Mouse (Mus musculus): ENCODE results near the gene Trpm5. TPM values are rescaled to one million over a fixed set of nuclear protein-coding genes. Genes with fewer than 3 reads are reported as not detected.

The Trpm5 gene
- polyA plus RNA-seq, 1 experiment from 2014 or later, result 6.9 TPM

DNA sequence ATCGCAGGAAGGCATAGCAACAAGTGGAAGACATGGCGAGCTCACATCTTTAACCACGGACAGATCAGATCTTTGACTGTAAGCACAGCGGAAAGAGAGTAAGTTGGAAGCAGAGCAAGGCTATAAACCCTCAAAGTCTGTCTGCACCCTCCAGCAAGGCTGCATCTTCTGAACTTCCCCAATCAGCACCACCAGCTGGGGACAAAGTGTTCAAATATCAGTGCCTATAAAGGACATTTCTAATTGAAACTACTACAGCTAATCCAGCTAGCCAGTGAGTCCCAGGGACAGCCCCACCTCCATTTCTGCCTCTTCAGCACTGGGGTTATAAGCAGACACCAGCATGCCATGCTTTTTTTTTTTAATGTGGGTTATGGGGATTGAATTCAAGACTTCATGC is 57.1 kb downstream of the Trpm5 start:
- peaks cover 12% of the 10 kb centered on the region; the same call in 1 of the 2 replicates for H3K4me1 ChIP-seq (ENCODE audit: insufficient read depth, low read length)
- 85% methylated on average over 4 of the region's 4 CpGs for WGBS
- no peak overlapping the region for H3K4me3 ChIP-seq (ENCODE audit: low read length)
- ATAC-seq (ENCODE audit: low FRiP score, low TSS enrichment), result no peak
- H3K9me3 ChIP-seq (ENCODE audit: low read length), result no peaks in the 10 kb centered on the region
- H3K27ac ChIP-seq (ENCODE audit: low read length), result no peak overlapping the region
- H3K4me2 ChIP-seq (replicated peaks; ENCODE audit: low read depth, low read length), result no peak overlapping the region
- no peak overlapping the region for H3K9ac ChIP-seq (replicated peaks; ENCODE audit: low read length)
- H3K27me3 ChIP-seq (ENCODE audit: insufficient read depth, low read length), result no peaks in the 10 kb centered on the region
- H3K36me3 ChIP-seq (ENCODE audit: insufficient read depth, low read length), result no peaks in the 10 kb centered on the region

DNA sequence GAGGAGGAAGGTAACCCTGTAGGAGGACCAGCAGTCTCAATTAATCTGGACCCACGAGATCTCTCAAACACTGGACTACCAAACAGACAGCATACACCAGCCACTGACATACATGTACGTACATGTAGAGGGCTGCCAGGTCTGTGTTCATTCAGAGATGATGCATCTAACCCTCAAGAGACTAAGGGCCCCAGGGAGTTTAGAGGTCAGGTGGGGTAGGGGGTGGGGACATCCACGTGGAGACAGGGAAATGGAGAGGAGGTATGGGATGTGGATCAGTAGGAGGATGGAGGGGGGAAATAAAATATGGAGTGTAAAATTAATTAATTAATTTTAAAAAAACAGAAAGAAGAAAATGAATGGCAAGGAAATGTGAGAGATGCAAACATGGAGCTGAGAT is 57.7 kb downstream of the Trpm5 start:
- H3K27ac ChIP-seq (ENCODE audit: low read length), result no peak overlapping the region
- H3K27me3 ChIP-seq (ENCODE audit: insufficient read depth, low read length), result no peaks in the 10 kb centered on the region
- WGBS, result 81% methylated on average over 3 of the region's 3 CpGs
- no peak for ATAC-seq (ENCODE audit: low FRiP score, low TSS enrichment)
- no peaks in the 10 kb centered on the region for H3K9me3 ChIP-seq (ENCODE audit: low read length)
- H3K4me2 ChIP-seq (replicated peaks; ENCODE audit: low read depth, low read length), result no peak overlapping the region
- H3K36me3 ChIP-seq (ENCODE audit: insufficient read depth, low read length), result no peaks in the 10 kb centered on the region
- no peak overlapping the region for H3K4me3 ChIP-seq (ENCODE audit: low read length)
- H3K9ac ChIP-seq (replicated peaks; ENCODE audit: low read length), result no peak overlapping the region
- peaks cover 8% of the 10 kb centered on the region; the same call in 1 of the 2 replicates for H3K4me1 ChIP-seq (ENCODE audit: insufficient read depth, low read length)

DNA sequence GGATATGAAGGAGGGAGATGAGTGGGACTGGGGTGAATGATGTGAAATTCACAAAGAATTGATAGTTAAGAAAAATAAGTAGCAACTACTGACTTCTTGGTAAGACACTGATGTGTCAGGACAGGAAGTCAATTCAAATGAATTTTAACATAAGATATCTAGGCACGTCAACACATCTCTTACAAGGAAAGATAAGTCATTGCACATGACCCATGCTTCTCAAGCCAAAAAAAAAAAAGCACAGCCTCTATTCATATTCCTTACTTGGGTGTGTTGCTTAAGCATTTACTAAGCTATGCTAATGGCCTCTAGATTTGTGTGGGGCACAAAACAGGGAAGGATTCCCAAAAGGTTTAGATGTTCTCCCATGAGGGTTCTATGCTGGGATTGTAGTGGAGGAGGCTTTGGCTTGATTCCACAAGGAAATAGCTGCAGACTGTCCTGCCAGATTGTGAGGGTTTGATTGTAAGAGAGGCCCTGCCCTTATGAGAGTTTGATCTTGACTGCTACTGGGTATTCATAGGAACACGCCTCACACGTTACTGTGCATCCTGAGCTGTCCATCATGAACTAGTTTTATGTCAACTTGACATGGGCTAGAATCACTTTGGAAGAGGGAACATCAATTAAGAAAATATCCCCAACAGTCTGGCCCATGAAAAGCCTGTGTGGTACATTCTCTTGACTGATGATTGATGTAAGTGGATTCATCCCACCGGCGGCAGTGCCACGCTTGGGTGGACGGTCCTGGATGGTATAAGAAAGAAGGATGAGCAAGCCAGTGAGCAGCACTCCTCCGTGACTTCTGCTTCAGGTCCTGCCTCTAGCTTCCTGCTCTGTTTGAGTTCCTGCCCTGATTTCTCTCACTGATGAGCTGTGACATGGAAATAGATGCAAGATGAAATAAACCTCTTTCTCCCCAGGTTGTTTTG is 59.7 kb downstream of the Trpm5 start:
- no peak for ATAC-seq (ENCODE audit: low FRiP score, low TSS enrichment)

GRCm38 (mm10) chr7:143034112-143034511 is 60.3 kb downstream of the Trpm5 start:
- no peaks in the 10 kb centered on the region for H3K27me3 ChIP-seq (ENCODE audit: insufficient read depth, low read length)
- H3K27ac ChIP-seq (ENCODE audit: low read length), result no peak overlapping the region
- 94% methylated on average over 2 of the region's 2 CpGs for WGBS
- H3K4me1 ChIP-seq (ENCODE audit: insufficient read depth, low read length), result no peaks in the 10 kb centered on the region
- no peaks in the 10 kb centered on the region for H3K36me3 ChIP-seq (ENCODE audit: insufficient read depth, low read length)
- no peak for ATAC-seq (ENCODE audit: low FRiP score, low TSS enrichment)
- H3K9ac ChIP-seq (replicated peaks; ENCODE audit: low read length), result no peak overlapping the region
- H3K4me3 ChIP-seq (ENCODE audit: low read length), result no peak overlapping the region
- no peak overlapping the region for H3K4me2 ChIP-seq (replicated peaks; ENCODE audit: low read depth, low read length)
- no peaks in the 10 kb centered on the region for H3K9me3 ChIP-seq (ENCODE audit: low read length)

More for the DNA sequence above, 59.7 kb downstream of the Trpm5 start:
- H3K36me3 ChIP-seq (ENCODE audit: insufficient read depth, low read length), result no peaks in the 10 kb centered on the region
- H3K27ac ChIP-seq (ENCODE audit: low read length), result no peak overlapping the region
- no peak overlapping the region for H3K4me2 ChIP-seq (replicated peaks; ENCODE audit: low read depth, low read length)
- no peaks in the 10 kb centered on the region for H3K9me3 ChIP-seq (ENCODE audit: low read length)
- WGBS, result 85% methylated on average over 8 of the region's 8 CpGs
- H3K9ac ChIP-seq (replicated peaks; ENCODE audit: low read length), result no peak overlapping the region
- H3K4me3 ChIP-seq (ENCODE audit: low read length), result no peak overlapping the region
- H3K27me3 ChIP-seq (ENCODE audit: insufficient read depth, low read length), result no peaks in the 10 kb centered on the region
- no peaks in the 10 kb centered on the region for H3K4me1 ChIP-seq (ENCODE audit: insufficient read depth, low read length)

DNA sequence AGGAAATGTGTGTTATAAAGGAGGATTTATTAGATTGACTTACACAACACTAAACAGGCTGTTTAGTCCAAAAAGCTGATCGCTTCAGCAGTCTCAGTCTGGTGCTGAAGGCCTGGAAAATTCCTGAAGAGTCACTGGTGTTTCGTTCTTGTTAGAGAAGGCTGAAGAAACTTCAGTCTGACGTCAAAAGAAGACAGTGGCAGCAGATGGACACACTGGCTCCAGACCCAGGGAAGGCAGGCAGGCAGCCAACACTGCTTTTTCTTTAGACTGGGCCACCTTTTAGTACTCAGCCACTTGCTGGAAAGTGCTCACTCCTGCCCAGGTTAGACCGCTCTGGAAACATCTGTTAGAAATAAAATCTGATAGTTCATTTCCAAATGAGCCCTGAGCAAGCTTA is 60.9 kb downstream of the Trpm5 start:
- H3K27ac ChIP-seq (ENCODE audit: low read length), result no peak overlapping the region
- no peak overlapping the region for H3K9ac ChIP-seq (replicated peaks; ENCODE audit: low read length)
- WGBS, result 86% methylated on average over 4 of the region's 4 CpGs
- no peak for ATAC-seq (ENCODE audit: low FRiP score, low TSS enrichment)
- no peaks in the 10 kb centered on the region for H3K36me3 ChIP-seq (ENCODE audit: insufficient read depth, low read length)
- no peaks in the 10 kb centered on the region for H3K4me1 ChIP-seq (ENCODE audit: insufficient read depth, low read length)
- no peaks in the 10 kb centered on the region for H3K9me3 ChIP-seq (ENCODE audit: low read length)
- H3K27me3 ChIP-seq (ENCODE audit: insufficient read depth, low read length), result no peaks in the 10 kb centered on the region
- no peak overlapping the region for H3K4me3 ChIP-seq (ENCODE audit: low read length)
- H3K4me2 ChIP-seq (replicated peaks; ENCODE audit: low read depth, low read length), result no peak overlapping the region

DNA sequence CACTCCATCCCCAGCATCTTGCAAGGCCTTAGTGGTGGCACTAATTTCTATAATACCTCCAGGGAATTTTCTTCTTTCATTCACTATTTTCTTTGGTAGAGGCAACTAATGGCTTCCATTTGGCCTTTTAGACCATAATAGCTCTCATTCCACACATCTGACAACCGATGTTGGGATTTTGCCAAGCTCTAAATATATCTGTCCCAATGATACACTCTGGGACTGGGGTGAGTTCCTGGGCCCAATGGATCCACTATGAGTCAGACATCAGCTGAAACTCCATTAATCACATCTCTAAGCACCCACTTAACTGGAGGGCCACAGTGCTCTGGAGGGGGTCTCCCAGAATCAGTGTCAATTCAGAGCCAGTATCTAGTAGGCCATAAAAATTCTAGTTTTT is 62.6 kb downstream of the Trpm5 start:
- H3K4me3 ChIP-seq (ENCODE audit: low read length), result no peak overlapping the region
- WGBS, result 67% methylated on average over 1 of the region's 1 CpGs
- H3K36me3 ChIP-seq (ENCODE audit: insufficient read depth, low read length), result no peaks in the 10 kb centered on the region
- no peak overlapping the region for H3K27ac ChIP-seq (ENCODE audit: low read length)
- H3K27me3 ChIP-seq (ENCODE audit: insufficient read depth, low read length), result no peaks in the 10 kb centered on the region
- no peaks in the 10 kb centered on the region for H3K4me1 ChIP-seq (ENCODE audit: insufficient read depth, low read length)
- no peak overlapping the region for H3K9ac ChIP-seq (replicated peaks; ENCODE audit: low read length)
- H3K4me2 ChIP-seq (replicated peaks; ENCODE audit: low read depth, low read length), result no peak overlapping the region
- H3K9me3 ChIP-seq (ENCODE audit: low read length), result no peaks in the 10 kb centered on the region
- no peak for ATAC-seq (ENCODE audit: low FRiP score, low TSS enrichment)

GRCm38 (mm10) chr7:143027196-143027595 is 67.2 kb downstream of the Trpm5 start:
- WGBS, result 92% methylated on average over 4 of the region's 4 CpGs
- H3K27ac ChIP-seq (ENCODE audit: low read length), result no peak overlapping the region

GRCm38 (mm10) chr7:143025496-143025895 is 68.9 kb downstream of the Trpm5 start:
- H3K9me3 ChIP-seq (ENCODE audit: low read length), result no peaks in the 10 kb centered on the region
- no peak overlapping the region for H3K9ac ChIP-seq (replicated peaks; ENCODE audit: low read length)
- H3K36me3 ChIP-seq (ENCODE audit: insufficient read depth, low read length), result peaks cover 3% of the 10 kb centered on the region; the same call in 1 of the 2 replicates
- H3K27me3 ChIP-seq (ENCODE audit: insufficient read depth, low read length), result no peaks in the 10 kb centered on the region
- no peaks in the 10 kb centered on the region for H3K4me1 ChIP-seq (ENCODE audit: insufficient read depth, low read length)
- 88% methylated on average over 3 of the region's 3 CpGs for WGBS
- H3K27ac ChIP-seq (ENCODE audit: low read length), result no peak overlapping the region
- ATAC-seq (ENCODE audit: low FRiP score, low TSS enrichment), result no peak
- no peak overlapping the region for H3K4me3 ChIP-seq (ENCODE audit: low read length)
- H3K4me2 ChIP-seq (replicated peaks; ENCODE audit: low read depth, low read length), result no peak overlapping the region

More at GRCm38 (mm10) chr7:143027196-143027595, 67.2 kb downstream of the Trpm5 start:
- no peaks in the 10 kb centered on the region for H3K4me1 ChIP-seq (ENCODE audit: insufficient read depth, low read length)
- H3K36me3 ChIP-seq (ENCODE audit: insufficient read depth, low read length), result peaks cover 3% of the 10 kb centered on the region; the same call in 1 of the 2 replicates
- no peaks in the 10 kb centered on the region for H3K9me3 ChIP-seq (ENCODE audit: low read length)
- H3K4me2 ChIP-seq (replicated peaks; ENCODE audit: low read depth, low read length), result no peak overlapping the region
- no peak overlapping the region for H3K9ac ChIP-seq (replicated peaks; ENCODE audit: low read length)
- H3K27me3 ChIP-seq (ENCODE audit: insufficient read depth, low read length), result no peaks in the 10 kb centered on the region
- H3K4me3 ChIP-seq (ENCODE audit: low read length), result no peak overlapping the region
- ATAC-seq (ENCODE audit: low FRiP score, low TSS enrichment), result no peak

DNA sequence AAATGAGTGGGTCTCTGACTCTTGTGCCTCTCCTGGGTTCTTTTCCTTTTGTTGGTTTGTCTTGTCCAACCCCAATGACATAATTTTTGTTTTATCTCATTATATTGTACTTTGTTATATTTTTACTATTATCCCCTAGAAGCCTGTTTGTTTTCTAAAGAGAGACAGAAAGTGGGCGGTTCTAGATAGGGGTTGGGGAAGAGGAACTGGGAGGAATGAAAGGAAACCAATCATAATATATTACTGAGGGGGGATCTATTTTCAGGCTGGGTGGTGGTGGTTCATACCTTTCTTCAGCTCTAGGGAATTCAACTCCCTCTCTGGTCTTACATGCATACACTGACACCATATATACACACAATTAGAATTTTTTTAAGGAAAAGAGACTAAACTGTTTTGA is 70.1 kb downstream of the Trpm5 start:
- H3K27ac ChIP-seq (ENCODE audit: low read length), result no peak overlapping the region
- no peak overlapping the region for H3K9ac ChIP-seq (replicated peaks; ENCODE audit: low read length)
- H3K9me3 ChIP-seq (ENCODE audit: low read length), result no peaks in the 10 kb centered on the region
- 81% methylated on average over 1 of the region's 1 CpGs for WGBS
- no peaks in the 10 kb centered on the region for H3K4me1 ChIP-seq (ENCODE audit: insufficient read depth, low read length)
- H3K4me2 ChIP-seq (replicated peaks; ENCODE audit: low read depth, low read length), result no peak overlapping the region
- H3K36me3 ChIP-seq (ENCODE audit: insufficient read depth, low read length), result peaks cover 3% of the 10 kb centered on the region; the same call in 1 of the 2 replicates
- H3K4me3 ChIP-seq (ENCODE audit: low read length), result no peak overlapping the region
- no peaks in the 10 kb centered on the region for H3K27me3 ChIP-seq (ENCODE audit: insufficient read depth, low read length)
- no peak for ATAC-seq (ENCODE audit: low FRiP score, low TSS enrichment)

GRCm38 (mm10) chr7:143023499-143023898 is 70.9 kb downstream of the Trpm5 start:
- no peaks in the 10 kb centered on the region for H3K4me1 ChIP-seq (ENCODE audit: insufficient read depth, low read length)
- no peaks in the 10 kb centered on the region for H3K9me3 ChIP-seq (ENCODE audit: low read length)
- H3K9ac ChIP-seq (replicated peaks; ENCODE audit: low read length), result no peak overlapping the region
- H3K27me3 ChIP-seq (ENCODE audit: insufficient read depth, low read length), result no peaks in the 10 kb centered on the region
- H3K4me2 ChIP-seq (replicated peaks; ENCODE audit: low read depth, low read length), result no peak overlapping the region
- H3K4me3 ChIP-seq (ENCODE audit: low read length), result no peak overlapping the region
- WGBS, result 92% methylated on average over 2 of the region's 2 CpGs
- H3K36me3 ChIP-seq (ENCODE audit: insufficient read depth, low read length), result peaks cover 3% of the 10 kb centered on the region; the same call in 1 of the 2 replicates
- ATAC-seq (ENCODE audit: low FRiP score, low TSS enrichment), result no peak
- no peak overlapping the region for H3K27ac ChIP-seq (ENCODE audit: low read length)

Data from kidney, embryonic 16.5 days (tissue).